Mouse (Mus musculus) G1E (cell line): ENCODE measurements around the gene Ascc3.

Source experiments
- CTCF ChIP-seq: IDR thresholded peaks from 2 replicates; pipeline ENCODE4 v1.5.1; 2012; ENCODE audit warnings: low read depth, low read length, inconsistent platforms, mixed read lengths
- GATA1 ChIP-seq: IDR thresholded peaks from 2 replicates; pipeline ENCODE4 v1.6.1; 2012; ENCODE audit warnings: borderline replicate concordance, low read length, inconsistent platforms, mixed read lengths
- GATA2 ChIP-seq: IDR thresholded peaks from 2 replicates; pipeline ENCODE4 v1.6.1; 2012; ENCODE audit warnings: low read depth, low read length, inconsistent platforms, borderline replicate concordance
- TAL1 ChIP-seq: conservative IDR thresholded peaks from 2 replicates; pipeline ENCODE4 v1.6.1; 2012; ENCODE audit warnings: low read depth, low read length, inconsistent platforms, mixed read lengths

GRCm38 (mm10) chr10:50604919-50605318 lies 12.4 kb downstream of the Ascc3 start:
- TF ChIP-seq GATA1: no peak
- no peak for TF ChIP-seq CTCF
- TF ChIP-seq GATA2: no peak
- no peak for TF ChIP-seq TAL1
